Mouse (Mus musculus) megakaryocyte progenitor cell, adult 5-6 weeks (primary cell): ENCODE results near the gene Ppara. TPM values are rescaled to one million over a fixed set of nuclear protein-coding genes. Genes with fewer than 3 reads are reported as not detected.

Experiments used
- ATAC-seq: replicated peaks from 2 replicates; pipeline ENCODE4 v1.8.0; 2016; ENCODE audit warnings: mild to moderate bottlenecking, moderate TSS enrichment, inconsistent platforms; ENCODE audit not compliant: poor library complexity
- total RNA-seq, 2 experiments: library from RNA; stranded (forward) in 1 of 2; stranded (reverse) in 1 of 2; fragments of 157-497, 149-512 nt in 1 of 2; fragments of 200-1000 nt in 1 of 2; gene quantifications; 2 replicates each; pipeline versions ENCODE4 v1.2.3 to v1.2.4; 2015 to 2017

The Ppara gene
- total RNA-seq, 2 experiments from 2014 or later, result not detected

GRCm38 (mm10) chr15:85704341-85705012 is 30.3 kb upstream of the Ppara start:
- ATAC-seq, result no peak

GRCm38 (mm10) chr15:85705013-85705528 is 29.7 kb upstream of the Ppara start:
- no peak for ATAC-seq

GRCm38 (mm10) chr15:85705566-85706332 is 29.0 kb upstream of the Ppara start:
- ATAC-seq, result no peak

- no peak for ATAC-seq
Observed at GRCm38 (mm10) chr15:85706527-85706926, 28.3 kb upstream of the Ppara start.

- no peak for ATAC-seq
Observed at GRCm38 (mm10) chr15:85707017-85707416, 27.8 kb upstream of the Ppara start.

GRCm38 (mm10) chr15:85707458-85708030 is 27.2 kb upstream of the Ppara start:
- ATAC-seq, result no peak

- ATAC-seq, result no peak
Observed at GRCm38 (mm10) chr15:85708217-85708616, 26.6 kb upstream of the Ppara start.

GRCm38 (mm10) chr15:85708843-85709242 is 25.9 kb upstream of the Ppara start:
- no peak for ATAC-seq

GRCm38 (mm10) chr15:85709268-85709973 is 25.4 kb upstream of the Ppara start:
- ATAC-seq, result peak; percentile 68

- ATAC-seq, result peak; percentile 84
Observed at GRCm38 (mm10) chr15:85710179-85710578, 24.6 kb upstream of the Ppara start.

- ATAC-seq, result no peak
Observed at GRCm38 (mm10) chr15:85710641-85711580, 23.9 kb upstream of the Ppara start.

- ATAC-seq, result peak; percentile 44
Observed at GRCm38 (mm10) chr15:85712565-85713168, 22.1 kb upstream of the Ppara start.

- ATAC-seq, result no peak
Observed at GRCm38 (mm10) chr15:85713417-85713816, 21.4 kb upstream of the Ppara start.

- no peak for ATAC-seq
Observed at GRCm38 (mm10) chr15:85715059-85715458, 19.7 kb upstream of the Ppara start.

GRCm38 (mm10) chr15:85716045-85716444 is 18.7 kb upstream of the Ppara start:
- peak; percentile 85 for ATAC-seq

GRCm38 (mm10) chr15:85716591-85716990 is 18.2 kb upstream of the Ppara start:
- no peak for ATAC-seq

GRCm38 (mm10) chr15:85717008-85717407 is 17.8 kb upstream of the Ppara start:
- ATAC-seq, result no peak

GRCm38 (mm10) chr15:85717800-85718199 is 17.0 kb upstream of the Ppara start:
- ATAC-seq, result no peak

GRCm38 (mm10) chr15:85719017-85719416 is 15.8 kb upstream of the Ppara start:
- peak; percentile 36 for ATAC-seq
